Mouse (Mus musculus) layer of hippocampus, adult 8-10 months (tissue): ENCODE measurements around the gene Lama4. TPM values are rescaled to one million over a fixed set of nuclear protein-coding genes. Genes with fewer than 3 reads are reported as not detected.

Source experiments
- DNase-seq, 2 experiments: peaks; one replicate each; pipeline ENCODE4 v3.0.0; 2022; ENCODE audit warnings: low spot score in 2 of 2
- total RNA-seq, 4 experiments: library from RNA; stranded (reverse); gene quantifications; 2 replicates each; pipeline ENCODE4 v1.2.4; 2022

The Lama4 gene
- total RNA-seq, 4 experiments from 2014 or later = 4.8 to 8.1 (median 5.8) TPM

GRCm38 (mm10) chr10:39045111-39045510 lies 79.8 kb downstream of the Lama4 start:
- no peak for DNase-seq

GRCm38 (mm10) chr10:39047775-39048174 lies 82.5 kb downstream of the Lama4 start:
- no peak for DNase-seq

- DNase-seq = no peak
Observed at GRCm38 (mm10) chr10:39049581-39050294, 84.4 kb downstream of the Lama4 start.

- no peak for DNase-seq
Observed at GRCm38 (mm10) chr10:39056050-39056449, 90.7 kb downstream of the Lama4 start.

- no peak for DNase-seq
Observed at GRCm38 (mm10) chr10:39064732-39065131, 99.4 kb downstream of the Lama4 start.

GRCm38 (mm10) chr10:39065449-39065848 lies 100.1 kb downstream of the Lama4 start:
- no peak for DNase-seq

GRCm38 (mm10) chr10:39066061-39066460 lies 100.7 kb downstream of the Lama4 start:
- DNase-seq = no peak

GRCm38 (mm10) chr10:39066962-39067361 lies 101.6 kb downstream of the Lama4 start:
- peak; percentile 9 to 41 for DNase-seq

GRCm38 (mm10) chr10:39072048-39072447 lies 106.7 kb downstream of the Lama4 start:
- DNase-seq = no peak

- no peak for DNase-seq
Observed at GRCm38 (mm10) chr10:39096981-39097380, 131.7 kb downstream of the Lama4 start.

GRCm38 (mm10) chr10:39098746-39099145 lies 133.4 kb downstream of the Lama4 start:
- DNase-seq = no peak

- no peak for DNase-seq
Observed at GRCm38 (mm10) chr10:39104803-39105449, 139.6 kb downstream of the Lama4 start.

- DNase-seq = no peak
Observed at GRCm38 (mm10) chr10:39106413-39106812, 141.1 kb downstream of the Lama4 start.

- DNase-seq = no peak
Observed at GRCm38 (mm10) chr10:39106935-39107334, 141.6 kb downstream of the Lama4 start.

GRCm38 (mm10) chr10:39108837-39109488 lies 143.6 kb downstream of the Lama4 start:
- no peak for DNase-seq

- DNase-seq = no peak
Observed at GRCm38 (mm10) chr10:39109489-39109874, 144.2 kb downstream of the Lama4 start.

- no peak for DNase-seq
Observed at GRCm38 (mm10) chr10:39121412-39121811, 156.1 kb downstream of the Lama4 start.

- DNase-seq = peak; percentile 93 to 95
Observed at GRCm38 (mm10) chr10:39133462-39134310, 168.4 kb downstream of the Lama4 start, which contains the start of the genes Fam229b and Tube1. TSS of gene Fam229b (minus strand) at chr10:39133914. TSS of gene Tube1 (plus strand) at chr10:39133976.

- no peak for DNase-seq
Observed at GRCm38 (mm10) chr10:39137766-39138165, 172.5 kb downstream of the Lama4 start.

GRCm38 (mm10) chr10:39138761-39139160 lies 173.4 kb downstream of the Lama4 start:
- DNase-seq = no peak

GRCm38 (mm10) chr10:39140843-39141242 lies 175.5 kb downstream of the Lama4 start:
- no peak for DNase-seq
